8 mouse cellular contexts compared by ENCODE assay signal in the genomic region with DNA sequence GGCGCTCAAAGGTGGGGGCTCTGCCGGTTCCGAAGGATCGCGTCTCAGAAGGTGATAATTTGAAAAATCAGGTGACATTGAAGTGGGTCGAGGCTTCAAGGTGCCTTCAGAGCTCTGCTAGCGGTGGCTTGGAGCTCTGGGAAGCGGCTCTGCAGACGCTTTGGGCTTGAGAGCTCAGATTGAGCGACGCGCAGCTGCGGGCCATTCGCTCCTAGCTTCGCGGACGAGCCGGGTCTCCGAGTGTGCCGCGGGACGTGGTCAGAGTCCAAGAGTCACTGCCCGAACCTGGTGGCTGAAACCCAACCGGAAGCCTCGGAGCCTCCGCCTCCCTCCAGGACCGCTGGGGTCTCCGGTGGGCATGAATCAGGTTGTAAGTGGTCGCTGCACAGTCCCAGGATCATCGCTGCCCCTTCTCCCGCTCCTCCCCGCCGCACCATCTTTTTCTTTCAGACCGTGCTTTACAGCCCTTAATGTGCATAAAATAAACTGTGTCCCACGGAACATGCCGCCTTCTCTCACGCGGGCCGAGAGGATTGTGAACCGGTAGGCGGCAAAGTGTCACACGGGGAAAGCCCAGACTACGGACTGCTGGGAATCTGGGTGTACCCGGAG. TPM values are rescaled to one million over a fixed set of nuclear protein-coding genes. Genes with fewer than 3 reads are reported as not detected.
A peak's percentile ranks its signal among the peaks of the same experiment; 100 is the strongest.
DNase-seq lines count a peak whose midpoint lies in the region; ATAC-seq lines count a peak whose summit lies in the region.

No protein-coding gene starts in this region.

- peaks cover 91% of the 10 kb centered on the region for H3K27me3 ChIP-seq in limb, embryonic 13.5 days
- H3K27me3 ChIP-seq in stomach, embryonic 16.5 days (ENCODE audit: control insufficient read depth, insufficient read depth, low read length) = peaks cover 77% of the 10 kb centered on the region

- under 1% methylated on average over 44 of the region's 44 CpGs for WGBS in limb, embryonic 13.5 days
- under 1% methylated on average over 44 of the region's 44 CpGs for WGBS in stomach, embryonic 16.5 days

- no peaks in the 10 kb centered on the region for H3K9me3 ChIP-seq in limb, embryonic 13.5 days
- no peaks in the 10 kb centered on the region for H3K9me3 ChIP-seq in stomach, embryonic 16.5 days (replicated peaks; ENCODE audit: control insufficient read depth, low read length)

- H3K36me3 ChIP-seq in limb, embryonic 13.5 days = no peaks in the 10 kb centered on the region
- no peaks in the 10 kb centered on the region for H3K36me3 ChIP-seq in stomach, embryonic 16.5 days (ENCODE audit: control insufficient read depth, insufficient read depth, low read length)

- H3K27ac ChIP-seq in limb, embryonic 13.5 days = no peak overlapping the region
- no peak overlapping the region for H3K27ac ChIP-seq in stomach, embryonic 16.5 days (ENCODE audit: low read length)

- no peak for ATAC-seq in limb, embryonic 13.5 days (ENCODE audit: low FRiP score, low read depth)
- no peak for ATAC-seq in stomach, embryonic 16.5 days (ENCODE audit: insufficient read depth, low FRiP score)

- H3K4me2 ChIP-seq in limb, embryonic 13.5 days (replicated peaks) = peak overlapping the region; percentile 52
- H3K4me2 ChIP-seq in stomach, embryonic 16.5 days (ENCODE audit: low read depth, low read length) = peak overlapping the region; percentile 47

- peaks cover 16% of the 10 kb centered on the region for H3K4me1 ChIP-seq in limb, embryonic 13.5 days
- H3K4me1 ChIP-seq in stomach, embryonic 16.5 days (ENCODE audit: control insufficient read depth, insufficient read depth, low read length) = peaks cover 5% of the 10 kb centered on the region

- intact Hi-C loops in heart, postnatal 10 days (cut with DNase I) = loop anchor here (2.0 kb wide), 2 partner anchors 19 to 35 kb away; no protein-coding TSS in a partner anchor

- no peak overlapping the region for H3K9ac ChIP-seq in limb, embryonic 13.5 days
- H3K9ac ChIP-seq in stomach, embryonic 16.5 days (ENCODE audit: low read length) = peak overlapping the region; percentile 31; the same call in 1 of the 2 replicates

- peak overlapping the region; percentile 31 for H3K4me3 ChIP-seq in limb, embryonic 13.5 days
- H3K4me3 ChIP-seq in stomach, embryonic 16.5 days (replicated peaks; ENCODE audit: low read length) = peak overlapping the region; percentile 27

- DNase-seq in CD4-positive helper T cell, adult 2 months (ENCODE audit: low read depth, low spot score) = peak; percentile 19
- peak; percentile 65 for DNase-seq in ZHBTc4 (ENCODE audit: low read depth, low spot score)
- peak; percentile 45 to 61 for DNase-seq in heart, postnatal 10 days
- no peak for DNase-seq in right cerebral cortex, postnatal 10 days (ENCODE audit: low spot score in 2 of 2)
- no peak for DNase-seq in urinary bladder, adult 2 months (ENCODE audit: low spot score)
- no peak for DNase-seq in testis, postnatal 14 days (ENCODE audit: low spot score)

RNA-seq across cellular contexts. Expression of gene Nkx2-5, which starts 5.0 kb away (rescaled TPM):
- 10 to 100 TPM; 77.5 to 93.1 TPM for total RNA-seq in heart, postnatal 10 days (2021)
- not detected in 2 replicates for polyA plus RNA-seq in limb, embryonic 13.5 days (2015; fragmentation: Nextera tagmentation; extraction: Ambion mirVana)
- 2.3 and 4.6 TPM in 2 replicates for polyA plus RNA-seq in stomach, embryonic 16.5 days (2015; fragmentation: Nextera tagmentation; extraction: Ambion mirVana)
- not detected in 2 replicates for polyA plus RNA-seq in urinary bladder, adult 2 months (2012; rRNA removed)

Comparison
In these comparisons a context has a peak if more than half of its experiments do, and no peak if none do; other contexts are left out.
1. DNase-seq: peak in CD4-positive helper T cell, adult 2 months (single experiment), ZHBTc4 (single experiment) and heart, postnatal 10 days (2 of 2); none in right cerebral cortex, postnatal 10 days (0 of 2), urinary bladder, adult 2 months (single experiment) and testis, postnatal 14 days (single experiment).